Mouse (Mus musculus) bone marrow macrophage, adult 2 months (primary cell): ENCODE measurements around the gene Zfp618.

Experiments used
- CTCF ChIP-seq: IDR thresholded peaks from 2 replicates; pipeline ENCODE4 v1.5.1; 2012; ENCODE audit warnings: low read depth, mild to moderate bottlenecking, low read length, moderate library complexity
- POLR2A ChIP-seq: IDR thresholded peaks from 2 replicates; pipeline ENCODE4 v1.6.1; 2012; ENCODE audit warnings: mild to moderate bottlenecking, low read depth, low read length, borderline replicate concordance

DNA sequence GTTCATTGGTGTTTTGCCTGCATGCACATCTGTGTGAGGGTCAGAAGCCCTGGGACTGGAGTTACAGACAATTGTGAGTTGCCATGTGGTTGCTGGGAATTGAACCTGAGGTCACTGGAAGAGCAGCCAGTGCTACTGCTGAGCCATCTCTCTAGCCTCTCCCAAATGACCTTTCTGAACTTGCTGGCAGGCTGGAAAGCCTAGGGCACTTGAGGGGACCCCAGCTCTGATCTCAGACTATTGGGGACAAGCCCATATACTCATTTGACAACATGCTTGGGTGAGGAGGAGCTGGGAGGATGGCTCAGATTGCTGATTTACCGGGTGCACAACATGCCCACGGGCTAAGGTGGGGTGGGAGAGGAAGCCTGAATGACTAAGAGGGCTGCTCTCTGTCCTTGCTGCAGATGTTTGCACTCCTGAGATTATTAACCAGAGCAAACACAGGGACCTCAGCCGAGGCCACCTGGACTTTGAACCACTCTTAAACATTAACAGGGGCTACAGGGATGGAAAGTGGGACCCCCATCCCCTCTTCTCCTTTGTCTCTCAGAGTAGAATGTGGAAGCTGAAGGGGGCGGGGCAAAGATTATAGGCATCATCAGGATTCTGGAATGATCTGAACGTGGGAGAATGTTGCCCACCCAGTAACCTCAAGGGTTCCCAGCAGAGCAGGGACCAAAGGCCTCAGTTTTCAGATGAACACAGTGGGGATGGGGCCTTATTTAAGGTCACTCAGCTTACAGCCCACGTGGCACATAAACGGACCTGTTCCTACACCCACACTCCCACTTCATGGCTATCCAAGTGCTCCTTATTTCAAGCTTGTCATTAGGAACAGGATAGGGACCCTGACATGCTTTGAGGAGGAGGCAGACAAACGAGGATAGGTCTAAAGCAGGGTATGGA, 191.6 kb downstream of the Zfp618 start:
- TF ChIP-seq CTCF (no peak), POLR2A (no peak)
